Mouse (Mus musculus) embryonic fibroblast, embryonic 13.5 days (primary cell): ENCODE results near the gene Chl1.

ENCODE experiments used
- CTCF ChIP-seq: IDR thresholded peaks from 2 replicates; pipeline ENCODE4 v1.5.1; 2011; ENCODE audit warnings: mild to moderate bottlenecking, control low read depth, low read length, moderate library complexity, borderline replicate concordance; ENCODE audit not compliant: insufficient read depth
- POLR2A ChIP-seq: IDR thresholded peaks from 2 replicates; pipeline ENCODE4 v1.6.1; 2011; ENCODE audit warnings: low read depth, mild to moderate bottlenecking, control low read depth, low read length, moderate library complexity

GRCm38 (mm10) chr6:103665677-103666316 is 155.4 kb downstream of the Chl1 start:
- TF ChIP-seq CTCF (no peak), POLR2A (no peak)
